Mouse (Mus musculus) forebrain, embryonic 15.5 days (tissue): ENCODE results near the gene Ren1. TPM values are rescaled to one million over a fixed set of nuclear protein-coding genes. Genes with fewer than 3 reads are reported as not detected.
"Not testable (repeated sequence)": the region's sequence is repeated elsewhere in the genome, so short reads cannot be mapped to it uniquely, and the experiment has no call there.

Source experiments
- ATAC-seq: fragments of 200-750 bp; cut with Nextera tagmentation; replicated peaks from 2 replicates; pipeline ENCODE4 v1.8.0; 2017; ENCODE audit warnings: mild to moderate bottlenecking, moderate TSS enrichment, moderate library complexity
- H3K27ac ChIP-seq: fragments of 300-500 bp; sonication (generic); replicated peaks from 2 replicates; pipeline ENCODE4 v1.5.1; 2015; ENCODE audit warnings: mild to moderate bottlenecking, inconsistent platforms
- H3K27me3 ChIP-seq: fragments of 300-500 bp; sonication (generic); 2 replicates; pipeline ENCODE4 v1.6.1; 2015; ENCODE audit warnings: inconsistent platforms
- H3K36me3 ChIP-seq: fragments of 300-500 bp; sonication (generic); 2 replicates; pipeline ENCODE4 v1.6.1; 2015; ENCODE audit warnings: mild to moderate bottlenecking, inconsistent platforms
- H3K4me1 ChIP-seq: fragments of 300-500 bp; sonication (generic); 2 replicates; pipeline ENCODE4 v1.6.1; 2015; ENCODE audit warnings: inconsistent platforms
- H3K4me2 ChIP-seq: fragments of 300-500 bp; sonication (generic); replicated peaks from 2 replicates; pipeline ENCODE4 v1.6.1; 2015; ENCODE audit warnings: mild to moderate bottlenecking, inconsistent platforms
- H3K4me3 ChIP-seq: fragments of 300-500 bp; sonication (generic); 2 replicates; pipeline ENCODE4 v1.5.1; 2015; ENCODE audit warnings: mild to moderate bottlenecking, inconsistent platforms
- H3K9ac ChIP-seq: fragments of 300-500 bp; sonication (generic); replicated peaks from 2 replicates; pipeline ENCODE4 v1.6.1; 2015; ENCODE audit warnings: mild to moderate bottlenecking, inconsistent platforms
- H3K9me3 ChIP-seq: fragments of 300-500 bp; sonication (generic); 2 replicates; pipeline ENCODE4 v1.6.1; 2016; ENCODE audit warnings: inconsistent platforms
- WGBS: fragments of 180-500 bp; shearing (Covaris S2); methylation state at CpG from one replicate; pipeline ENCODE4 v1.1.7; 2015; ENCODE audit warnings: mixed read lengths; 5-methylcytosine and 5-hydroxymethylcytosine counted together
- polyA plus RNA-seq: library from polyadenylated mRNA; unstranded; fragments of >200 nt; fragmentation: Nextera tagmentation; extraction: Ambion mirVana; gene quantifications from 2 replicates; pipeline ENCODE4 v1.2.1, GENCODE M21; 2015

Ren1 gene
- polyA plus RNA-seq, 1 experiment from 2014 or later, result not detected

DNA sequence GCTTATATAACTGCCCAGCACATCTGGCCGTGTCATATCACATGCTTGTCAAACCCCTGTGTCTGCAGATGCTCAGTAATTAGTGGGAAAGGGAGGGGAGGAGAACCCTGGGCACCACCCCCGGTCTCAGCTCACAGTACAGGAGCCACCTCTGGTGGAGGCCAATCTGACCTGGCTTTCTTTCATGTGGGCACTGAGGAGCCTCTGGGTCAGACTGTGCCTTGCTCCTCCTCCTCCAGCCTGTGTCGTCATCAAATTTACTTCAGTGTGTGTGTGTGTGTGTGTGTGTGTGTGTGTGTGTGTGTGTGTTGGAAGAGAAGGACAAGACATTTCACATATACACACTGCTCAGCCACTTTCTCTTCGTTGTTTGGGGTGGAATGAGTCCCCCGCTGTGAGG, 27.0 kb upstream of the Ren1 start:
- Histone ChIP-seq H3K4me3 (no peak overlapping the region), H3K27me3 (no peaks in the 10 kb centered on the region), H3K9me3 (no peaks in the 10 kb centered on the region), H3K27ac (no peak overlapping the region), H3K9ac (no peak overlapping the region), H3K4me1 (peaks cover under 1% of the 10 kb centered on the region; the same call in 1 of the 2 replicates), H3K36me3 (no peaks in the 10 kb centered on the region), H3K4me2 (no peak overlapping the region)
- no peak for ATAC-seq
- 54% methylated on average over 5 of the region's 5 CpGs for WGBS

GRCm38 (mm10) chr1:133325951-133326350, 24.4 kb upstream of the Ren1 start:
- Histone ChIP-seq H3K4me3 (no peak overlapping the region), H3K9me3 (no peaks in the 10 kb centered on the region), H3K27me3 (no peaks in the 10 kb centered on the region), H3K36me3 (no peaks in the 10 kb centered on the region), H3K4me1 (peaks cover 19% of the 10 kb centered on the region), H3K9ac (no peak overlapping the region), H3K27ac (no peak overlapping the region), H3K4me2 (no peak overlapping the region)
- no peak for ATAC-seq
- WGBS, result 90% methylated on average over 8 of the region's 8 CpGs

- no peaks in the 10 kb centered on the region for H3K27me3 ChIP-seq
- WGBS, result 70% methylated on average over 5 of the region's 5 CpGs
- no peaks in the 10 kb centered on the region for H3K36me3 ChIP-seq
- H3K9me3 ChIP-seq, result no peaks in the 10 kb centered on the region
- H3K27ac ChIP-seq, result no peak overlapping the region
- H3K9ac ChIP-seq, result no peak overlapping the region
- no peak overlapping the region for H3K4me2 ChIP-seq
- H3K4me3 ChIP-seq, result no peak overlapping the region
- peaks cover 26% of the 10 kb centered on the region for H3K4me1 ChIP-seq
- ATAC-seq, result no peak
These were observed 23.2 kb upstream of the Ren1 start for GRCm38 (mm10) chr1:133327094-133327493.

- Histone ChIP-seq H3K4me2 (no peak overlapping the region), H3K27me3 (no peaks in the 10 kb centered on the region), H3K4me3 (no peak overlapping the region), H3K27ac (no peak overlapping the region), H3K9ac (no peak overlapping the region), H3K9me3 (no peaks in the 10 kb centered on the region), H3K36me3 (no peaks in the 10 kb centered on the region), H3K4me1 (peaks cover 26% of the 10 kb centered on the region)
- ATAC-seq, result 0 out of 2 replicates have a peak, but pooled peaks have one; percentile 28
- whole genome bisulfite sequencing, result 18% methylated on average over 6 of the region's 6 CpGs
These were observed 22.0 kb upstream of the Ren1 start for GRCm38 (mm10) chr1:133328299-133328795.

GRCm38 (mm10) chr1:133328896-133329637, 21.2 kb upstream of the Ren1 start:
- ATAC-seq, result no peak; the same call in 1 of the 2 replicates
- Histone ChIP-seq H3K9ac (0 out of 2 replicates have a peak overlapping the region, but pooled peaks have one; percentile 35), H3K4me3 (peak overlapping the region; percentile 23), H3K27me3 (no peaks in the 10 kb centered on the region), H3K4me1 (peaks cover 26% of the 10 kb centered on the region), H3K27ac (no peak overlapping the region), H3K9me3 (no peaks in the 10 kb centered on the region), H3K4me2 (peak overlapping the region; percentile 54), H3K36me3 (no peaks in the 10 kb centered on the region)
- 5% methylated on average over 34 of the region's 34 CpGs for WGBS

DNA sequence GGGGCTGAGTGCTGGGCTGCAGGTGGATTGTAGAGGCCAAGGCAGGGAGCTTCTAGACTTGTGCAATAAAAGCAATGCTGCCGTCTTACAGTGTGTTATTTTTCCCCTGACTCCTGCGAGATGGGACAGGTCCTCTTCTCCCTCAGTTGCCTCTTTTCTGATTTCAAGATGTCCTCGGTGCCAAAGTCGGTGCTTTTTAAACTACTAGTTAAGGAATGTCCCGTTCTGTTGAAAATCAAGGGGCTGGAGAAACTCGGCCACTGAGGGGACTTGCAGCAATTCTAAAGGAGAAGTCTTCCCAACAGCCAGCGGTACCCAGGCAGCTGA, 20.7 kb upstream of the Ren1 start:
- no peak for ATAC-seq
- Histone ChIP-seq H3K27me3 (no peaks in the 10 kb centered on the region), H3K9me3 (no peaks in the 10 kb centered on the region), H3K4me1 (peaks cover 26% of the 10 kb centered on the region), H3K27ac (no peak overlapping the region), H3K4me3 (peak overlapping the region; percentile 23), H3K36me3 (no peaks in the 10 kb centered on the region), H3K9ac (0 out of 2 replicates have a peak overlapping the region, but pooled peaks have one; percentile 35), H3K4me2 (peak overlapping the region; percentile 54)
- 19% methylated on average over 7 of the region's 7 CpGs for WGBS

- Histone ChIP-seq H3K4me1 (peaks cover 26% of the 10 kb centered on the region), H3K4me2 (no peak overlapping the region), H3K9ac (no peak overlapping the region), H3K9me3 (no peaks in the 10 kb centered on the region), H3K27ac (no peak overlapping the region; the same call in 1 of the 2 replicates), H3K27me3 (no peaks in the 10 kb centered on the region), H3K36me3 (no peaks in the 10 kb centered on the region), H3K4me3 (no peak overlapping the region)
- ATAC-seq, result peak; percentile 82
- WGBS, result 58% methylated on average over 3 of the region's 3 CpGs
These were observed 19.2 kb upstream of the Ren1 start for GRCm38 (mm10) chr1:133331142-133331541.

GRCm38 (mm10) chr1:133332656-133333430, 17.5 kb upstream of the Ren1 start:
- Histone ChIP-seq H3K9me3 (no peaks in the 10 kb centered on the region), H3K9ac (no peak overlapping the region), H3K4me3 (no peak overlapping the region), H3K4me1 (peaks cover 26% of the 10 kb centered on the region), H3K36me3 (no peaks in the 10 kb centered on the region), H3K4me2 (no peak overlapping the region), H3K27ac (no peak overlapping the region), H3K27me3 (no peaks in the 10 kb centered on the region)
- WGBS, result 87% methylated on average over 11 of the region's 11 CpGs
- no peak for ATAC-seq

- H3K36me3 ChIP-seq, result no peaks in the 10 kb centered on the region
- H3K27me3 ChIP-seq, result no peaks in the 10 kb centered on the region
- no peak overlapping the region for H3K4me2 ChIP-seq
- ATAC-seq, result no peak
- no peak overlapping the region for H3K27ac ChIP-seq
- H3K9ac ChIP-seq, result no peak overlapping the region
- no peak overlapping the region for H3K4me3 ChIP-seq
- no peaks in the 10 kb centered on the region for H3K9me3 ChIP-seq
- 54% methylated on average over 6 of the region's 6 CpGs for WGBS
- H3K4me1 ChIP-seq, result peaks cover 19% of the 10 kb centered on the region
These were observed 16.4 kb upstream of the Ren1 start for GRCm38 (mm10) chr1:133333937-133334336.

GRCm38 (mm10) chr1:133340403-133340802, 9.9 kb upstream of the Ren1 start:
- ATAC-seq, H3K4me3 ChIP-seq, H3K4me2 ChIP-seq, H3K36me3 ChIP-seq, H3K4me1 ChIP-seq, H3K27ac ChIP-seq, H3K27me3 ChIP-seq, H3K9ac ChIP-seq, H3K9me3 ChIP-seq: not testable (repeated sequence)
- 63% methylated on average over 1 of the region's 1 CpGs for WGBS

DNA sequence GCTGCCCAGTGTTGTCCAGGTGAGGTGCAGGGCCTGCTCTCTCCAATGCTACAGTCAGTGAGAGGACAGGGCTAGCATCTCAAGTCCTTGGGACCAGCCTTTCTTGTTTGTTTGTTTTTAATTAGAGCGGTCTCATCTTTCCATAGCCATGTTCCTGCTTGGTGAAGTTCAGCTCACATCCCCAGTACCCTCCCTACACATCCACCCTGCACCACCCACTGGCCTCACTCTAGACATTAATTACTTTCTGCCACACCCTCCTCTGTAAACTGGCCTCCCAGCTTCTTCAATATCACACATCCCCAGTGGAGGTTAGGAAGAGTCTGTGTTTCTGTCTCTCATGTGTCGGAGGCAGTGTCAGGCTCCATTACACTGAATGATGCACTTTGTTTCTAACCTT, 6.0 kb upstream of the Ren1 start:
- Histone ChIP-seq H3K27me3 (no peaks in the 10 kb centered on the region), H3K27ac (no peak overlapping the region), H3K4me1 (no peaks in the 10 kb centered on the region), H3K36me3 (no peaks in the 10 kb centered on the region), H3K9ac (no peak overlapping the region), H3K4me3 (no peak overlapping the region), H3K4me2 (no peak overlapping the region), H3K9me3 (no peaks in the 10 kb centered on the region)
- no peak for ATAC-seq
- 90% methylated on average over 2 of the region's 2 CpGs for WGBS

DNA sequence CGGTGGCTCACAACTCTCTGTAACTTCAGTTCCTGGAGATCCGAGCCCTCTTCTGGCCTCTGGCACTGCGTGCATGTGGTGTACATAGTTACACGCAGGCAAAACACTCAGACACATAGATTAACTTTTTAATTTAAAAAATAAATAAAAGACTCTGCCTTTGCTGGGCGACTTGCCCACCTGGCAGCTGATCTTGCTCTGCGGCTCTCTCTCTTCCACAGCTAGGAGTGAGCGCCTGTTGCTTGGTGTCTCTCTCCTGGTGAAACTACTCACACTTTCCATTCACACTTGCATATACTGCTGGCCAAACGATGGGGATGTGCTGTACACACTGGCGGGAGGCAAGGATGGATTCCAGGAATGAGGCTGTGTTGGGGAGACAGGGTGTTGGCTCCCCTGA, 3.8 kb upstream of the Ren1 start:
- WGBS, result 78% methylated on average over 9 of the region's 9 CpGs

More for the DNA sequence above, 3.8 kb upstream of the Ren1 start:
- no peak overlapping the region for H3K27ac ChIP-seq
- no peaks in the 10 kb centered on the region for H3K27me3 ChIP-seq
- H3K4me2 ChIP-seq, result no peak overlapping the region
- H3K4me1 ChIP-seq, result 0 out of 2 replicates have a peak, but pooled peaks cover 2% of the 10 kb centered on the region
- ATAC-seq, result no peak
- H3K9me3 ChIP-seq, result no peaks in the 10 kb centered on the region
- no peak overlapping the region for H3K4me3 ChIP-seq
- no peak overlapping the region for H3K9ac ChIP-seq
- H3K36me3 ChIP-seq, result no peaks in the 10 kb centered on the region
